Mouse (Mus musculus) midbrain, embryonic 15.5 days (tissue): ENCODE data around the gene Osbpl8. TPM values are rescaled to one million over a fixed set of nuclear protein-coding genes. Genes with fewer than 3 reads are reported as not detected.

ENCODE experiments used
- ATAC-seq: fragments of 200-750 bp; cut with Nextera tagmentation; replicated peaks from 2 replicates; pipeline ENCODE4 v1.8.0; 2017; ENCODE audit warnings: moderate TSS enrichment
- H3K27ac ChIP-seq: fragments of 300-500 bp; sonication (generic); 2 replicates; pipeline ENCODE4 v1.5.1; 2015; ENCODE audit warnings: mild to moderate bottlenecking, inconsistent platforms
- H3K27me3 ChIP-seq: fragments of 300-500 bp; sonication (generic); replicated peaks from 2 replicates; pipeline ENCODE4 v1.6.1; 2015; ENCODE audit warnings: inconsistent platforms
- H3K36me3 ChIP-seq: fragments of 300-500 bp; sonication (generic); replicated peaks from 2 replicates; pipeline ENCODE4 v1.6.1; 2015; ENCODE audit warnings: inconsistent platforms
- H3K4me1 ChIP-seq: fragments of 300-500 bp; sonication (generic); 2 replicates; pipeline ENCODE4 v1.6.1; 2015; ENCODE audit warnings: inconsistent platforms
- H3K4me2 ChIP-seq: fragments of 300-500 bp; sonication (generic); 2 replicates; pipeline ENCODE4 v1.6.1; 2015; ENCODE audit warnings: inconsistent platforms, mild to moderate bottlenecking, moderate library complexity
- H3K4me3 ChIP-seq: fragments of 300-500 bp; sonication (generic); 2 replicates; pipeline ENCODE4 v1.5.1; 2015; ENCODE audit warnings: mild to moderate bottlenecking, inconsistent platforms
- H3K9ac ChIP-seq: fragments of 300-500 bp; sonication (generic); 2 replicates; pipeline ENCODE4 v1.6.1; 2015; ENCODE audit warnings: mild to moderate bottlenecking, inconsistent platforms
- H3K9me3 ChIP-seq: fragments of 300-500 bp; sonication (generic); 2 replicates; pipeline ENCODE4 v1.6.1; 2016; ENCODE audit warnings: inconsistent platforms
- WGBS: fragments of 180-500 bp; shearing (Covaris S2); methylation state at CpG from one replicate; pipeline ENCODE4 v1.1.7; 2015; ENCODE audit warnings: mixed read lengths; 5-methylcytosine and 5-hydroxymethylcytosine counted together
- polyA plus RNA-seq: library from polyadenylated mRNA; unstranded; fragments of >200 nt; fragmentation: Nextera tagmentation; extraction: Ambion mirVana; gene quantifications from 2 replicates; pipeline ENCODE4 v1.2.1, GENCODE M21; 2015

The Osbpl8 gene
- polyA plus RNA-seq, 1 experiment from 2014 or later: 18.0 TPM

DNA sequence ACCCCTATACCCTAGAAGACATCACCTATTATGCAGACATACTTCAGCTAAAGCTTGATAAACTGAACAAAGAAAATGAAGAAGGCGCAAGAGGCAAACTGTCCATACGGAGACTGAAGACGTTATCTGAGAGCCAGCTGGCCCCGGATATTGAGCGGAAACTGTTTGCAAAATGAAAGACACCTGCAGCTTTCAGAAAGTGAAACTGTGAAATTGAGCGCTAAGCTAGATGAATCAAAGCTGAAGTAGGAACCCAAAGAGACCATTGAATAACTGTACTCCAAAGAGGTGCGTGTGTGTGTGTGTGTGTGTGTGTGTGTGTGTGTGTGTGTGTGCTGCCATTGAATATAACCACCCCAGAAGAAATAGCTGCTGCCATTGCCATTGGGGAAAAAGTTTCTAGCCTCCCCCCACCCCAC lies 7.3 kb upstream of the Osbpl8 start:
- no peaks in the 10 kb centered on the region for H3K27me3 ChIP-seq
- 88% methylated on average over 7 of the region's 7 CpGs for WGBS
- ATAC-seq: no peak
- H3K4me2 ChIP-seq: no peak overlapping the region
- no peaks in the 10 kb centered on the region for H3K36me3 ChIP-seq
- H3K4me1 ChIP-seq: no peaks in the 10 kb centered on the region
- H3K9me3 ChIP-seq: no peaks in the 10 kb centered on the region
- H3K9ac ChIP-seq: no peak overlapping the region
- H3K27ac ChIP-seq: no peak overlapping the region
- no peak overlapping the region for H3K4me3 ChIP-seq

DNA sequence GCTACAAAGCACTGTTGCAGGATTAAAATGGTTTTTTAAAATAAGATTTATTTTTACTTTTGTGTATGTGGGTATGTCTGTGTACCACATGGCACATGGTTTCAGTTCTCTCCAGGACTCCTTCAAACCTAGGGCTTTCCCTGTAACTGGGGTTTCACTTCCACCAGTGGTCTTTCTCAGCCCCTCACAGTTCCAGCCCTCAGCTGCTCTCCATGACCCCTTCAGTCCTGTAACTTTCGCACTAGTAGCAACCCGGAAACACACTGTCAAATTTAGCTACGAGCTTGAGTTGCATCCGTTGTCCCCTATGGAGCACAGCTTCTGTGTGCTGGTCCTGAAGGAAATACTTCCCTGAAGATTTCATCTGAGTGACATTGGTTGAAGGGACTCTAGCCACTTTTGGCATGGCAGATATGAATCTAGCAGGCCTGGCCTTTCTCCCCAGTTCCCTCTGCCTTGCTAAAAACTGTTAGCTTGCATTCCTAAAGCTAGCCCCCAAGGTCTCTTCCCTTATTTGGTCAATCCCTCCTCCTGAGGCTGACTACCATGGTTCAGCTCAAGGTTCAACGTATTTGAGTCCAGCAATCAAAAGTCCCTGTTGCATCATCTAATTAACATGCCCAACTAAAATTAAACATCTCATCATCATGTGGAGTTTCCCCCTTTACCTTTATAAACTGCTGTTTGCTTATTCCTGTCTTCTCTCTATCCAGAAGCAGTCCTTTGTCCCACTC lies 4.6 kb upstream of the Osbpl8 start:
- no peaks in the 10 kb centered on the region for H3K36me3 ChIP-seq
- H3K9me3 ChIP-seq: no peaks in the 10 kb centered on the region
- H3K4me2 ChIP-seq: no peak overlapping the region
- 78% methylated on average over 5 of the region's 5 CpGs for WGBS
- no peak overlapping the region for H3K4me3 ChIP-seq
- no peak overlapping the region for H3K9ac ChIP-seq
- ATAC-seq: no peak
- no peak overlapping the region for H3K27ac ChIP-seq
- 0 out of 2 replicates have a peak, but pooled peaks cover 6% of the 10 kb centered on the region for H3K4me1 ChIP-seq
- H3K27me3 ChIP-seq: no peaks in the 10 kb centered on the region

DNA sequence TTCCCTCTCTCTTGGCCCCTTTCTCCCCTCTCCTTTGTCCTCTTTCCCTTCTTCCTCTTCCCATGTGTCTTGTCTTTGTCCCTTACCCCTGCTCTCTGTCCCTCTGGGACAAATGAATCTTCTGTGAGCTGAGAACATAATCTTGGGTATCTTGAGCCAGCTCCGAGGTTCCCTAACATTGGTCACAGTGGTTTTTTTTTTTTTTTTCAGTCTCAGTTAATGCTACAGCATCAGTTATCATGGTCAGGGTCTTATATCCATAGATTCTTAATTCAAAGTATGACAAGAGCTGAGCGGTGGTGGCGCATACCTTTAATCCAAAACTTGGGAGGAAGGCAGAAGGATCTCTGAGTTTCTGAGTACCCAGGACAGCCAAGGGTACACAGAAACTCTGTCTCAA lies 4.0 kb upstream of the Osbpl8 start:
- H3K4me1 ChIP-seq: 0 out of 2 replicates have a peak, but pooled peaks cover 6% of the 10 kb centered on the region
- H3K9me3 ChIP-seq: no peaks in the 10 kb centered on the region
- no peaks in the 10 kb centered on the region for H3K27me3 ChIP-seq
- H3K36me3 ChIP-seq: no peaks in the 10 kb centered on the region
- H3K4me2 ChIP-seq: no peak overlapping the region
- H3K4me3 ChIP-seq: no peak overlapping the region
- WGBS: 91% methylated on average over 3 of the region's 3 CpGs
- no peak overlapping the region for H3K27ac ChIP-seq
- H3K9ac ChIP-seq: no peak overlapping the region
- ATAC-seq: no peak

DNA sequence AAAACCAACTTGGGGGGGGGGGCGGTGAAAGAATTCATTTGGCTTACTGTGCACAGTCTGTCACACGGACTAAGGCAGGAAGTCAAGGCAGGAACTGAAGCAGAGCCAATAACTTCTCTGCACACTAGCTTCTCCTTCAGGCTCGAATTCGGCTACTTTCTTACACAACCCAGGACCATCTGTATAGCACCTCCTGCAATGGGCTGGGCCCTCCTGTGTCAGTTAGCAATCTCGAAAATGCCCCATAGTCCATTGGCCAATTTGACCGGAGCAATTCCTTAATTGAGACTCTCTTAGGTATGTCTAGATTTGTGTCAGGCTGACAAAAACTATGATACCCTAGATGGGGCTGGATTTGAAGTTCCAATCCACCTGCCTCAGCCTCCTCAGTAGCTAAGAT lies 3.2 kb upstream of the Osbpl8 start:
- no peak overlapping the region for H3K27ac ChIP-seq

DNA sequence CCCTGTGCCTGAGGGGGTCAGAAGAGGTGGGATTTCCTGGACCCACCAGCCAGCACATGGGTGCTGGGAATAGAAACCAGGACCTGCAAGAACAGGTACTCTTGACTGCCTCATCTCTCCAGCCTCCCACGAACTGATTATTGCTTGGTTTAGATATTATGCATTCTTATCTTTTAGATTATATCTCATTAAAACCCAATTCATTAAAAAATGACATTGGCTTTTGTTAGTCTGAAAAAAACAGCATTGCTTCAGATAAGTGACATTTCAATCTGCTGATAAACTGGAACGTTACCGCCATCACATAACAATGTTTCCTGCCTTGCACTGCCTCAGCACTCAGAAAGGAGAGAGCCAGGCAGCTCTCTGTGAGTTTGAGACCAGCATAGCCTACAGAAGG lies 1.5 kb upstream of the Osbpl8 start:
- H3K4me2 ChIP-seq: no peak overlapping the region
- H3K9me3 ChIP-seq: no peaks in the 10 kb centered on the region
- no peaks in the 10 kb centered on the region for H3K36me3 ChIP-seq
- no peak for ATAC-seq
- H3K9ac ChIP-seq: no peak overlapping the region
- no peak overlapping the region for H3K27ac ChIP-seq
- H3K4me1 ChIP-seq: peaks cover 16% of the 10 kb centered on the region
- no peak overlapping the region for H3K4me3 ChIP-seq
- H3K27me3 ChIP-seq: no peaks in the 10 kb centered on the region
- WGBS: 81% methylated on average over 3 of the region's 3 CpGs

More for the DNA sequence above, 3.2 kb upstream of the Osbpl8 start:
- WGBS: 92% methylated on average over 6 of the region's 6 CpGs
- H3K4me1 ChIP-seq: peaks cover 11% of the 10 kb centered on the region
- ATAC-seq: no peak
- H3K4me2 ChIP-seq: no peak overlapping the region
- H3K4me3 ChIP-seq: no peak overlapping the region
- H3K27me3 ChIP-seq: no peaks in the 10 kb centered on the region
- no peak overlapping the region for H3K9ac ChIP-seq
- H3K9me3 ChIP-seq: no peaks in the 10 kb centered on the region
- H3K36me3 ChIP-seq: no peaks in the 10 kb centered on the region

DNA sequence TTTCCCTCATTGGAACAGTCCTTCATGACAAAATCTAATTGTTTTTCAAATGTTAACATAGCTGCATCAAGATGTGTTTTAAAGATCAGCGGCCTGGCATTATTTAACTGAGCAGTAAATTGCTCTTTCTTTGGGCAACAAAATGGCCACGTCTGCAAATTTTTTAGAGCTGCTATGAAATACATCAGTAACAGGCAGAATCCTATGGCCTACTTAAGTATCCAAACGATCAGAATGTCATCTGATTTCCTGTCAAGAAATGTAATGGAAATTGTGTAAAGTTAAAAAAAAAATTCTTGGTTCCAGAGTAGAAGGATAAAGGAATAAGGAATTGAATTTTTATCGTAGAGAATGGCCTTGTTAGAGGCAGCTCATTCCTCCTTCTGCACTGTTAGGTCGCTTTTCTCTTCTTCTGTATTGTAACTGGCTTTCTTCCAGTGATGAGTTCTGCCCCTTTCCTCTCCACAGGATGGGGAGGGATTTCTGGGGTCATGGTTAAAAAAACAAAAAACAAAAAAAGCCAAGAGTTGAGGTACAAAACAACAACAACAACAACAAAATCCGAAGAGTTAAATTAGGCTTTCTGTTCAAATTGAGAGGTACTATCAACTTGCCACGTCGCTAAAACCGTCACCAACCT lies 831 bp upstream of the Osbpl8 start:
- H3K27me3 ChIP-seq: no peaks in the 10 kb centered on the region
- no peak for ATAC-seq
- H3K4me1 ChIP-seq: peaks cover 16% of the 10 kb centered on the region
- peak overlapping the region; percentile 93 for H3K27ac ChIP-seq
- H3K4me3 ChIP-seq: peak overlapping the region; percentile 81
- H3K4me2 ChIP-seq: peak overlapping the region; percentile 75
- H3K36me3 ChIP-seq: no peaks in the 10 kb centered on the region
- H3K9me3 ChIP-seq: no peaks in the 10 kb centered on the region
- 33% methylated on average over 9 of the region's 9 CpGs for WGBS
- peak overlapping the region; percentile 89 for H3K9ac ChIP-seq

DNA sequence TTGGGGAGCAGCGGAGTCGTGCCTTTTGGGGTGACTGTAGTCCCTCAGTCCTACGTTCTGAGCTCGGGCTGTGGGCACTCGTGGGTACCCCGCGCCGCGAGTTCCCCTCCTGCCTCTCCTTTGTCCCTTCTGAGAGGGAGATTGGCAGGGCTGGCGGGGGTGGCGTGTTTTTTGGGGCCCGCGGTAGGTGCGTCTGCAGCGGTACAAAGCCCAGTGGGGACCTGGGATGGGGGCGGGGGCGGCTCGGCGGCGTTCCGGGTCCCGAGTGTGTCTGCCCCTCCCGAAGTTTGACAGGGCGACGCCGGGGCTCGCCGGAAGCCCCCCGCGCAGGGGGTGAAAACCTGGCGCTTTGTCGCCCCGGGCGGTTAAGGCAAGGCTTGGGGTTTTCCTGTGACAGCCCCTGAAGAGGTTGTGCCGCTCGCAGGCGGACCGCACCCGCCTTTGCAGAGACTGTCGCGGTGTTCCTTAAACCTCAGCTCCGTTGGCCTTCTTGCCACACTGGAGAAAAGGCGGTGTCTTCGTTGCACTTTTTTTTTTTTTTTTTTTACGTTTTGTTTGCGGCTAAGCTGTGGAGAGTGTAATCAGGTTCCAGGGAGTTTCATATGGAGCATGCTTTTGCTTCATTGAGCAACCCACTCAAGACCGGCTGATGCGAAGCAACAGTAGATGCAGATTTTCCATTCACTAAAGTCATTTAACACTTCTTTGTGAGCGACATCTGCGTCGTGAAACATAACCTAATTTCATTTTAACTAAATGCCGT lies 848 bp downstream of the Osbpl8 start:
- peak overlapping the region; percentile 75 for H3K4me2 ChIP-seq
- peaks cover 16% of the 10 kb centered on the region for H3K4me1 ChIP-seq
- ATAC-seq: peak; percentile 21
- H3K27me3 ChIP-seq: no peaks in the 10 kb centered on the region
- H3K9ac ChIP-seq: peak overlapping the region; percentile 89
- no peaks in the 10 kb centered on the region for H3K36me3 ChIP-seq
- no peaks in the 10 kb centered on the region for H3K9me3 ChIP-seq
- WGBS: 1% methylated on average over 52 of the region's 52 CpGs
- H3K27ac ChIP-seq: peak overlapping the region; percentile 93
- H3K4me3 ChIP-seq: peak overlapping the region; percentile 81

DNA sequence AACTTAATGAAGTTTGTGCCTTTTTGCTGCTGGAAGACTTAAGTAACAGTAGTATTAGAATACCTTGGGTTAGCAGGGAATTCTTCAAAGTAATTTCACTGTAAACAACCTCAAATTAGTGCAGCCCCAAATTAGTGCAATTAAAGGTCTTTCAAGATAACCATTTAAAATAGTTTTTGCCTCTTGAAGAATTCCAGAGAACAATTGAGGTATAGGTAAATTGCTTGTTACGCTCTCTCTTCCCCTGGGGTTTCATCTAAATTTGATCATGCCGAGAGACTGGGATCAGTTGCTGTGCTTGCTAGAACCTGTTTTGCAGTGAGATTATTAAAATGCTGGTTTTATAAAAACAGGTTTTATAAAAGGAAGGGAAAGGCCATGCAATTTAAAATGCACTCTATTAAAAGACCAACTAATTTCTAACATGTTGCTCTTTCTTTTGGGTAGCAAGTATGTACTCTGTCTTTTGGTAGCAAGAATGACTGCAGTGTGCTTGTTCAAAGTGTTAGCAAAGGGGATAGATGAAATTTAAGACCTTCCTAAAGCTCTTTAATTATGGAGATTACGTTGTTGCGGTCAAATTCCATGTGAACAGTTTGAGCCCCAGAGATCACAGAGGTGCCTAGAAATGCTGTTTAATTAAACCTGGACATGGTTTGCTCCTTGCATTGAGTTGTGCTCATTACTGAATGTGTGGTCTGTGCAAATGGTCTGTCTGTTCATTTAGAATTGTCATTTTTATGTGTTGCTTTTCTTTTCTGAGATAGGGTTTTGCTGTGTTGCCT lies 1.7 kb downstream of the Osbpl8 start:
- ATAC-seq: no peak
- no peak overlapping the region for H3K27ac ChIP-seq
- WGBS: 33% methylated on average over 4 of the region's 4 CpGs
- 0 out of 2 replicates have a peak overlapping the region, but pooled peaks have one; percentile 89 for H3K9ac ChIP-seq
- no peaks in the 10 kb centered on the region for H3K9me3 ChIP-seq
- no peaks in the 10 kb centered on the region for H3K27me3 ChIP-seq
- H3K4me2 ChIP-seq: peak overlapping the region; percentile 75
- H3K36me3 ChIP-seq: no peaks in the 10 kb centered on the region
- peak overlapping the region; percentile 81 for H3K4me3 ChIP-seq
- peaks cover 16% of the 10 kb centered on the region for H3K4me1 ChIP-seq

DNA sequence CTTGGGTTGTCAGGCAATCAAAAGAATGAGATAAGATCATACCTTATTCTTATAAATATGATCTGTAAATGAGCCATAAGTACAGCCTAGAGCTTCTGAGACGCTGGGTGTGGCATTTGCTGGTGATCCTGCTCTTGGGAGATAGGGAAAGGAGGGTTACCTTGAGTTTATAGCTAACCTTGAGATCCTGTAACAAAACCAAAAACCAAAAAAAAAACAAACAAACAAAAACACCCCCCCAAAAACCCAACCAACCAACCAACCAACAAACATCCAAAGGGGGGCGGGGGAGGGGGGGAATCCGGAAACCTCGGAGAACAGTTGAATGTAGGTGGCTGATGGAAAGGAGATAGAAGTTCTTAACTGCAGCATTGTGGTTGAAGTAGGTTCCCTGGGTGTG lies 2.9 kb downstream of the Osbpl8 start:
- WGBS: 93% methylated on average over 4 of the region's 4 CpGs
- no peak overlapping the region for H3K27ac ChIP-seq
- no peak overlapping the region for H3K4me3 ChIP-seq
- H3K27me3 ChIP-seq: no peaks in the 10 kb centered on the region
- no peaks in the 10 kb centered on the region for H3K36me3 ChIP-seq
- no peaks in the 10 kb centered on the region for H3K9me3 ChIP-seq
- H3K4me1 ChIP-seq: peaks cover 16% of the 10 kb centered on the region
- H3K9ac ChIP-seq: no peak overlapping the region
- no peak overlapping the region for H3K4me2 ChIP-seq
- no peak for ATAC-seq

DNA sequence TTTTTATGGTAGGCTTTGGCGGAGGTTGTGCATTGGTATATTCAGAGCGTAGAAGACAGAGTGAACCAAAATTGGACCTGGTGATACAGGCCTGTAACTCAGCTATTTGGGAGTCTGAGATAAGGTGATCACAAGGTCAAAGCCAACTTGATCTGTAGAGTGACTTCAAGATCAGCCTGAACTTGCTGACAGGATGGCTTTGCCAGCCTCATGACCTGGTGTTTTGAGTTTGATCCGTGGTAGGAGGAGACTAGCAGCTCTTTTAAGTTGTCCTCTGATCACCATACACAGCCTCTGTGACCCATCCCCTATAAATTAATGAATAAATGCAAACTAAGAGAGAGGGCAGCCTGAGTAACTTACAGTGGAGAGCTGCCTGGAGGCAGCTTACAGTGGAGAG lies 3.8 kb downstream of the Osbpl8 start:
- no peaks in the 10 kb centered on the region for H3K27me3 ChIP-seq
- peaks cover 16% of the 10 kb centered on the region for H3K4me1 ChIP-seq
- H3K4me2 ChIP-seq: no peak overlapping the region
- H3K36me3 ChIP-seq: no peaks in the 10 kb centered on the region
- H3K27ac ChIP-seq: no peak overlapping the region
- WGBS: 87% methylated on average over 3 of the region's 3 CpGs
- no peak for ATAC-seq
- no peak overlapping the region for H3K4me3 ChIP-seq
- no peaks in the 10 kb centered on the region for H3K9me3 ChIP-seq
- no peak overlapping the region for H3K9ac ChIP-seq

DNA sequence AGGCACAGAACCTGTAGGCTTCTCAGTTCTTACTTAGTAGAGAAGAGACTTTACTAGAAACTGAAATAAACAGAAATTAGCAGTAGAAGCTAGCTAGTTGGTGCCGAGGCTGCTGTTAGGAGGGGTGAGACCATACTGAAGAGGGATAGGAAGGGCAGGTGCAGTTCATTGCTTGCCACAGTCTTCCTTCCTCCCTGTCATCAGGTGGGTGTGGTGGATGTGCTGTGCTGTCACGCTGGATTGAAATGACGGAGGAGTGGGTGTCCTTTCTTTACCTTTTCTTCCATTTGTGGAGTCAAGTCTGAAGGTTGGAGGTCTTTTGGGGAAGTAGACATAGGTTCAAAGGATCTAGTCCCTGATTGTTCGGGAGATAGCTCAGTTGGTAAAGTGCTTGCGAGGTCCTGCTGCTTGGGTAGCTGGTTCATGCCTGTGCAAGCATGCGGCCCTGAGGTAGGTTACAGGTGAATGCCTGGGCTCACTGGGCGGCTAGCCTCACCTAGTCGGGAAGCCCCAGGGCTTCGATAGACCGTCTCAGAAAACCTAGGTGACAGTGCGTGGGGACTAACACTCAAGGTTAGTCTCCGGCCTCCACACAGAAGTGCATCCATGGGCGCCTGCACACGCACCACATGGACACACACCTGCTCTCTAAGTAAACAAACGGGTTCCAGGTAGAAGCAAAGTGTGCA lies 6.8 kb downstream of the Osbpl8 start:
- no peak for ATAC-seq
- H3K27me3 ChIP-seq: no peaks in the 10 kb centered on the region
- no peak overlapping the region for H3K27ac ChIP-seq
- H3K9me3 ChIP-seq: no peaks in the 10 kb centered on the region
- H3K4me3 ChIP-seq: no peak overlapping the region
- no peak overlapping the region for H3K4me2 ChIP-seq
- no peaks in the 10 kb centered on the region for H3K36me3 ChIP-seq
- 93% methylated on average over 15 of the region's 15 CpGs for whole genome bisulfite sequencing
- peaks cover 4% of the 10 kb centered on the region for H3K4me1 ChIP-seq
- H3K9ac ChIP-seq: no peak overlapping the region
